Mouse (Mus musculus): Measurements from ENCODE around the gene Npc2. TPM values are rescaled to one million over a fixed set of nuclear protein-coding genes. Genes with fewer than 3 reads are reported as not detected.
A peak's percentile ranks its signal among the peaks of the same experiment; 100 is the strongest.

Npc2 gene
- total RNA-seq, 2 experiments from 2014 or later = 190 to 281 TPM

DNA sequence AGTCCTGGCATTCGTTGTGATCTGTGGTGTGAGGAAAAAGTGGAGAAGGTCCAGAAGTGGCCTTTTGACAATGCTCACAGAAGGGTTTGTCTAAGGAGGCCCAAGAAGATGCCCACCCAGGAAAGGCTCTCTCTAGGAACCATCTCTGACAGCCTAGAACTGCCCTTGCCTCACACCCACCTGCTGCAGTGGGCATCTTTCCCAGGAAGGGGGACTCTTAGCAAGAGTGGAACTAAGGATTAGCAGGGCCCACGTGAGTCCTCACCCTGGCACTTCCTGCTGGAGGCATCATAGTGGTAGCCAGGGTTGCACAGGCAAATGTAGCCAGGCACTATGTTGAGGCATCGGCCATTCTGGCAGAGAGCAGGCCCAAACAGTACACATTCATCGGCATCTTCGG, 13.1 kb upstream of the Npc2 start:
- no peak for ATAC-seq (ENCODE audit: poor library complexity, severe bottlenecking)

GRCm38 (mm10) chr12:84784604-84785381, 11.8 kb upstream of the Npc2 start:
- peak; percentile 96 for ATAC-seq (ENCODE audit: poor library complexity, severe bottlenecking)

GRCm38 (mm10) chr12:84776229-84776628, 3.3 kb upstream of the Npc2 start:
- ATAC-seq (ENCODE audit: poor library complexity, severe bottlenecking) = no peak

GRCm38 (mm10) chr12:84774376-84774775, 1.4 kb upstream of the Npc2 start:
- ATAC-seq (ENCODE audit: poor library complexity, severe bottlenecking) = no peak

DNA sequence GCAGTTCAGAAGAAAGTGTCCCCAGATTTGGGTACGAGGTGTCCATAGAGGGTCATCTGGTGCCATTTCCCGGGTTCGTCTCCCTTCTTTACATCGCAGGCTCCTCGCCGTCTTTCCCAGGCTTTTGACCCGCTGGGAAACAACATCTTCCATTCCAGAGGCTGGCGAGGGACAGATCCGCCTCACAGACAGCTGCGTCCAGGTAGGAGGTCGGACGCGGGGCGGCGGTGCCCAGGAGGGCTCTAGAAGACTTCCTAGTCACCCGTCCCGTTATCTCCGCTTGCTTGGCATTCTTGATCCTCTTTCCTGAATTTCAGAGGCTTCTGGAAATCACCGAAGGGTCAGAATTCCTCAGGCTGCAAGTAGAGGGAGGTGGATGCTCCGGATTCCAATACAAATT, 524 bp upstream of the Npc2 start:
- peak; percentile 9 for ATAC-seq (ENCODE audit: poor library complexity, severe bottlenecking)

DNA sequence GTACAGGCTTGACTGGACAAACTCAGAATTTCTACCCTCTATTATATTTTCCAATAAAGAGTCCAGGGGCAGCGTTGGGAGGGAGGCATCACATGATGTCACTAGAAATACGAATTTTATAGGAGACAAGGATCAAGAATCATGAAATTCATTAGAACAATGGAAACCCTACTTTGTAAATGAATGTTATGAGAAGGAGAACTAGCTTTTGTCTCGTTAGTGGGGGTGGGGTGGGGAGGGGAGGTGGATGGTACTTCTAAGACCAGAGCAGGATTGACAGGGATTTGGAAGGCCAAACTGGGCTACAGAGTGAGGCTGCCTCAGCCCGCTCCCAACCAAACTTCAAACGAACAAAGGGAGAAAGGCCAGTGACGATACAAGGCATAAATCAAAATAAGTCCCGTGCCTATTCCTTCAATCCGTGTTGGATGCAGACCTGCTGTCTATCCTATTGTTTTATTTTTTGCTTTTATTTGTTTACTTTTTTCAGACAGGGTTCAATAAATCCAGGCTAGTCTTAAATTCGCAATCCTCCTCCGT, 901 bp downstream of the Npc2 start:
- no peak for ATAC-seq (ENCODE audit: poor library complexity, severe bottlenecking)

GRCm38 (mm10) chr12:84769624-84770023, 3.3 kb downstream of the Npc2 start:
- ATAC-seq (ENCODE audit: poor library complexity, severe bottlenecking) = no peak

DNA sequence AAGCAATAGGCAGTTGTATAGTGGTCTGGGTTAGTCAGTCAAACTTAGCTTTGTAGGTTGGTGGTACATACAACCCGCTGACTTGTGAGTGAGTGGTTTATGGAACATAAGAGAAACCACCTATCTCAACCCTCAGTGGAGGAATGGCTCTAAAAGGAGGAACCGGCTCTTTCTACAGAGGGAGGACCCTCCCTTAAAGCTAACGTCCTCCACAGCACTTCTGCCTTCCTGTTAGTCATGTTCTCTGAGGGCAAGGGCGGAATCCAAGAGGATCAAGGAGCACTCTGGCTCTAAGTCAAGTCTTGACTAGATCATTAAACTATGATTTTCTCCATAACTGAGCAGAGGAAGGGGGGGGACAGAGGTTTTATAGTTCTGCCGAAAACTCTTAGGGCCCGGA, 5.4 kb downstream of the Npc2 start:
- ATAC-seq (ENCODE audit: poor library complexity, severe bottlenecking) = peak; percentile 77

- ATAC-seq (ENCODE audit: poor library complexity, severe bottlenecking) = peak; percentile 43
Measured at GRCm38 (mm10) chr12:84766113-84766735, 6.7 kb downstream of the Npc2 start.

- no peak for ATAC-seq (ENCODE audit: poor library complexity, severe bottlenecking)
Measured at GRCm38 (mm10) chr12:84765506-84765905, 7.4 kb downstream of the Npc2 start.

DNA sequence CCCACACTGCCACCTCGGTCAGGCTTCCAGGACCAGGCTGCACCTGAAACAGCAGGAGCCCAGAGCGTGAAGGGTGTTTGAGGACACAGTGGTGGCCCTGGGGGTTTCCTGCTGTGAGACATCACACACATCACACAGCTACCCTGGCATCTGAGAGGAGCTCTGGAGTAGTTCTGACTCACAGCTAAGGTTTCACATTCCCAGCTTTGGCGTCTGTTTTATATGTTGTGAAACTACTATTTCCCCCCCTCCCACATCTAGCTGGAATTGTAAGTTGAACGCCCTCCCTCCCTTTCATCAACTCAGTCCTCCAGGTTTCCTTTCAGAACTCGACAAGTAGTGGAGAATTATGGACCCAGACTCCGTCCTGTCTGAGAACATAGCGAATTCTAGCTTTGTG, 8.2 kb downstream of the Npc2 start:
- no peak for ATAC-seq (ENCODE audit: poor library complexity, severe bottlenecking)

DNA sequence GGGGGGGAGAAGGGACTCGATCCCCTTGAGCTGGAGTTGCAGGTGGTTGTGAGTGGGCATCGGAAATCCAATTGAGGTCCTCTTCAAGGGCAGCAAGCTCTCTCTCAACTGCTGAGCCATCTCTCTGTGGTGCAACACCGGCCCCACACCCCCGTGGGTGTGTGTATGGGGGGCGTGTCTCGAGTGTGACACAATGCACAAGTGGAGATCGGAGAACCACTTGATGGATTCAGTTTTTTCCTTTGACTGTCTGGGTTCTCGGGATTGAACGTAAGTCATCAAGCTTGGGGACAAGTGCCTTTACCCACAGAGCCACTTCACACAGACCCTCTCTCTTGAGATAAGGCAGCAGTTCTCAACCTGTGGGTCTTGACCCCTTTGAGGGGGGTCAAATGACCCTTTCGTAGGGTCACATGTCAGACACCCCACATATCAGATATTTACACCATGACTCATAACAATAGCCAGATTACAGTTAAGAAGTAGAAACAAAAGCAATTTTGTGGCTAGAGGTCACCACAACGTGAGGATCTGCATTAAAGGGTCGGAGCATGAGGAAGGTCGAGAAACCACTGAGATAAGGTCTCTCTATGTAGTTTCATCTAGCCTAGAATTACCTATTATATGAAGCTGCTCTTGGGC, 9.3 kb downstream of the Npc2 start:
- peak; percentile 40; the same call in 1 of the 2 replicates for ATAC-seq (ENCODE audit: poor library complexity, severe bottlenecking)

DNA sequence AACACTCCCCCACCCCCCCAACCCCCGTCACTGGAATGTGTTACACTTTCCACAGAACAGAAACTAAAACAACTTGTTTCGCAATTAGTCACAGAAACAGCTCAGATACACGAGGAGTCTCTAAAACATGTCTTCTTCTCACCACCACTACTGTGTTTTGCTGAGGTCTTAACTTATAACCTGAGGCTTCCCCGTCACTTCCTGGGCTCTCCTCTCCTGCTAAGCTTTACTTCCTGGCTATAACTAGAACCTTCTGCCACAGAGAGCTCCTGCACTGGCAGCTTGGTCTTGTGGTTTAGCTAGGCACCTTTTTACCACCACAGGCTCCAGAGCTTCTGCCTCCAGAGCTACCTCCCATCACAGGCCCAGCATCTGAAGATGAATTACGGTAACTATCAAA, 10.4 kb downstream of the Npc2 start:
- ATAC-seq (ENCODE audit: poor library complexity, severe bottlenecking) = peak; percentile 47

DNA sequence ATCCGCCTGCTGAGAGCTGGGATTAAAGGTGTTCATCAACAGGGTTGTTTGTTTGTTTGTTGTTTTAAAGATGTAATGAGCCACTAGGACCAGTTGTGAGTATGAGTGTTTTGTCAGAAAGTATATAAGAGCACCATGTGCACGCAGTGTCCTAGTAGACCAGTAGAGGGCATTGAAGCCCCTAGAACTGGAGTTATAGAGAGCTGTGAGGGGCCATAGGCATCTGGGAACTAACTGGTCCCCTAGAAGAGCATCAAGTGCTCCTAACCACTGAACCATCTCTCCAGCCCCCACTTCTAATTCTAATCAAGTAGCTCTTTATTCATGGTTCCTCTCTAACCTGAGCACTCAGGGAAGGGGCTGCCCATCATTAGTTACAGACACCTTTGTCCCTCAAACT, 13.9 kb downstream of the Npc2 start:
- ATAC-seq (ENCODE audit: poor library complexity, severe bottlenecking) = no peak

DNA sequence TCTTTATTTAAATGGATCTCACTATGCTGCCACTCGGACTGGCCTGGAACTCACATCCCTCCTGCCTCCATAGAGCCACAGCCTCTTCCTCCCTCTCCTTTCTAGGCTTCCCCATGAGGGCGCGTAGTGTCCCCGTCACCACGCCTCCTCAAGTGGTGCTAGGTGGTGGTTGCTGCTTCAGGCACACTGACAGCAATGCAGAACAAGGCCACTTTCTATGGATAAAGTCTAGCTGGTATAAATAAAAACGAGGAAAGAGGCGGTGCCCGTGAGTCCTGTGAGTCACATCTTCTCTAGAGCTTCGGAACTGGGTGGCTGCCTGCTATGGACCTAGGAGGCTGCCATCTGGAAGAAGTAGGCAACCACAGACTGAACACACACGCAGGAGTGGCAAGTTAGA, 16.9 kb downstream of the Npc2 start:
- no peak for ATAC-seq (ENCODE audit: poor library complexity, severe bottlenecking)

DNA sequence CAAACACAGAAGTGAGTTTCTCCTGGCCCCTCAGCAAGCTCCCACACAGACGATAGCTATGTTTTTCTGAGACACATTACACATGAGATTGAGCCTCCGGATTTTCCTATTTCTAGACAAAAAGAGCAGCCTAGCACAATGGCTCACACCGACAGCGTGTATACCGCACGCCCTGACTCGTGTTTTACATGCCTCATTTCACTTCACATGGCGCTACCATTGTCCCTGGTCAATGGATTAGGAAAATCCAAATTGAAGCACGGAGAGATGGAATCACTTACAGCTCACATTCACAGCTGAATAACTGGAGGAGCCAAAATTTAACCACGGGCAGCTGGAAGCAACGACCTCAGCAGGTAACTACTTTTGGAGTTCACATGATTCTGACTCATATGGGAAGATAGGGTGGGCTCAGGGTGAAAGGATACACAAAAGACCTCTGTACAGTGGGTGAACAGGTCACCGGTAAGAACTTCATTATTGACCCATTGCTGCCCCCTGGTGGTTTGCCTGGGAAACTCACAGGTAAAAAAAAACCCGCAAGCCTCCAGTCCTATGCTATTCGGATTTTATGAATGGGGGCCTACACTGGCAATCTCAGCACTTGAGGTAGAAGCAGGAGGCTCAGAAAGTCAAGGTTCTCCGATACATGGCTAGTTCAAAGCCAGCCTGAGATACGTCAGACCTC, 17.8 kb downstream of the Npc2 start:
- ATAC-seq (ENCODE audit: poor library complexity, severe bottlenecking) = peak; percentile 57

- ATAC-seq (ENCODE audit: poor library complexity, severe bottlenecking) = peak; percentile 69
Measured at GRCm38 (mm10) chr12:84752131-84752977, 20.6 kb downstream of the Npc2 start.

GRCm38 (mm10) chr12:84750661-84751060, 22.3 kb downstream of the Npc2 start:
- ATAC-seq (ENCODE audit: poor library complexity, severe bottlenecking) = no peak

GRCm38 (mm10) chr12:84748134-84748533, 24.8 kb downstream of the Npc2 start:
- ATAC-seq (ENCODE audit: poor library complexity, severe bottlenecking) = peak; percentile 82

DNA sequence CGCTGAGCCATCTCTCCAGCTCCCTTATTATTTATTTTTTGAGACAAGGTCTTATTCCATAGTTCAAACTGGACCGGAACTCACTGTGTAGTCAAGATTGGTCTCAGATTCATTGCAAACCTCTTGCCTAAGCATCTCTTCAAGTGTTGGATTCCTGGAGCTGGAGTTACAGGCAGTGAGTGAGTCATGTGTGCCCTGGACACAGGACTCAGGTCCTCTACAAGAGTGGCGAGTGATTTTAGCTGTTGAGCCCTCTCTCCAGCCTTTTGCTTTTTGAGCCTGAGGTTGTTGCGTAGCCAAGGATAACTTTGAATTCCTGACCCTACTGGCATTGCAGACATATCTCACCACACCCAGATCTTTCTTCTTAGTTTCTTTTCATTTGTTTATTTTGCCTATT, 27.3 kb downstream of the Npc2 start:
- ATAC-seq (ENCODE audit: poor library complexity, severe bottlenecking) = no peak

Data from megakaryocyte, adult 5-6 weeks (primary cell).